Mouse (Mus musculus): ENCODE results near the gene Slc6a11. TPM values are rescaled to one million over a fixed set of nuclear protein-coding genes. Genes with fewer than 3 reads are reported as not detected.

Slc6a11 gene
- total RNA-seq, 1 experiment from 2014 or later, result 0.18 TPM

Other genes starting within 250 kb of the Slc6a11 start
- gene Atp2b2, start 88.6 kb upstream of the Slc6a11 start, total RNA-seq (2021), result 3.8 and 8.1 TPM in 2 replicates
- not detected in 2 replicates for gene Slc6a1, start 151.4 kb downstream of the Slc6a11 start, total RNA-seq (2021)

All from adrenal gland, postnatal 25 days (tissue).